Mouse (Mus musculus): ENCODE data around the gene 2200002D01Rik. TPM values are rescaled to one million over a fixed set of nuclear protein-coding genes. Genes with fewer than 3 reads are reported as not detected.

2200002D01Rik gene
- 1.2 and 2.4 TPM in 2 replicates for polyA plus RNA-seq (2012; rRNA removed)

DNA sequence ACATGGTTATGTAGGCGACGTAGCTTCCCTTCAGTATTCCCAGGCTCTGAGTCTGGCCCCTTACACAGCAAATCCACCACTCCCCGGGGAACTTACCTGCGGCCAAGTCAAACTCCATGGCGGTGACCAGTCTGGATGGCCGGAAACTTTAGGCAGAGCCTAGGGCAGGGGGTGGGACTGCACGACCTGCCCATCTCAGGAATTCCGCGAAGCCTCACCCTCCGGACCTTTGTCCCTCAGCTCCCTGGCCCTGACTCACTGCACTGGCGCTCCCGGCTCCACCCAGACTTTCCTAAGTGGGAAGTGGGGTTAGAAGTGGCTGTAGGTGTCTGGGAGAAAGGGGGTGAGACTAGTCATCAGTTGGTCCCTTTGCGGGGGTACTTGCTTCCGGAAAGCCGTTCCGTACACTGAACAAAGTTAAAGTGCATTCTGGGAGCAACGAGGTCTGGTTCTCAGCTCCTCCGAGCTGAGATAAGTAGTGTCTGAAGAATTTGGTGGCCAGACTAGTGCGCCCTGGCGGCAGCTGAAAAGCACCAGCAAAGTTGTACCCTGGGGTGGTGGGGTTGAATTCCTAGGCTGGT is at the start of gene 2200002D01Rik:
TSS of gene 2200002D01Rik (minus strand) at position 206 of the 581 bp plus-strand sequence.

DNA sequence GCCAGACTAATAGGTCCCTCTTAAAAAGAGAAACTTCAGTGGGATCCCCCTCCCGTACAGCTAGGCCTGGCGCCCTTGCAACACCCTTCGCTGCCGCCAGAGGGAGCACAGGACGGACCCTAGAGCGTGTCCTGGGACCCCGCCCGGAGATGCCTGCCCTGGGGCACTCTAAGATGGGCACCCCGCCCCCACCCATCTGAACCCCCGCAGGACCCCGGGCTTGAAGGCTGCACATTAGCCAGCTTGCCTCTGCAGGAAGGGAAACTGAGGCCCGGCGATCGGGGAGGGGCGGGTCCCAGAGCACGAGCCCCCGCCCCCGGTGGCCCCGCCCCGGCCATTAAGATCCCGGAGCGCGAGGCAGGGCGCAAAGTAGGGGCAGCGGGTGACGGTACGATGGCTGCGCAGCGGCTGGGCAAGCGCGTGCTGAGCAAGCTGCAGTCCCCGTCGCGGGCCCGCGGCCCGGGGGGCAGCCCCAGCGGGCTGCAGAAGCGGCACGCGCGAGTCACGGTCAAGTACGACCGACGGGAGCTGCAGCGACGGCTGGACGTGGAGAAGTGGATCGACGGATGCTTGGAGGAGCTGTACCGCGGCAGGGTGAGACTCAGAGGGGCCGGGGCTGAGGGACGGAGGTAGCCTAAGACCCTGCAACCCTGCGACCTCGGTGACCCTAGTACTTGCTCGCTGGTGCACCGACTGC is 40.8 kb upstream of the 2200002D01Rik start, which contains the start of gene Ppp1r14a:
TSS of gene Ppp1r14a (plus strand) at position 367 of the 697 bp plus-strand sequence.

DNA sequence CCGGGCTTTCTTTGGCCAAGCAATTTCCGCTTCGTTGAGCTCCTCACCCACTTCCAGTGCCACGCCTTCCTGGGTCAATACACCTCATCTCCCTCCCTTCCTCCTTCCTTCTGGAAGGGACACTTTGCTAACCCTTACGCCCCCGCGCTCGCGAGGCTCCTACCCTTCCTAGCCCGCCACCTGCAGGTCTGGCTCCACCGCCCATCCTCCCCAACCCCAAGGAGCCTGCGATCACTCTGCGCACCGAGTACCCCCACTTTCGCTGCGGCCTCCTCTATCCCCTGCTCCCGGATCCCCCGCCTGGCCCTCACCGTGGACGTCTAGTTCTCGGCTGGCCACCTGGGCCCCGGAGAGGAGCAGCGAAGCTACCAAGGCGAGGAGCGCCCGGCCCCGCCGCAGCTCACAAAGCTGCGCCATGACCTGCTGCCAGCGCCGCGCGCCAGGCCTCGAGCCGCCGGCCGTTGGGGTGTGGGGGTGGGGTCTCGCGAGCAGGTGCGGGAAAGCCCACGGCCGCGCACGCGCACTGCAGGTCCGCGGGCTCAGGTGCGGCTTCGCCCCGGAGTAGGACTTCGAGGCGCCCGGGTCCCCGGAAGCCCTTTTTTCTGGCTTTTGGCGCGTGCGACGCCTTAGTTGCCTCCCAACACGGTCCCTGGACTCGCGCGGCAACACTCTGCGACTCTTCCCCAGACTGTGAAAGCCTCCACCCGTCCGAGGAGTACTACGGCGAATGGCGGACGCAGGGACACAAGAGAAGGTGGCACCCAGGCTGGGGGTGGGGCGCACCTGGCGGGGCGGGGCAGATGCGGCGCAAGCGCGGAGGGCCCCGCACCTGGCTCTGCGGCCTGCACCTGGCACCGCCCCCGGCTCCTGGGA is 33.2 kb upstream of the 2200002D01Rik start, which contains the start of gene Spint2:
TSS of gene Spint2 (minus strand) at position 712 of the 873 bp plus-strand sequence.

GRCm38 (mm10) chr7:29238019-29238967 is 10.0 kb downstream of the 2200002D01Rik start, which contains the start of gene Yif1b:
Yif1b (plus strand) TSS chr7:29238329.

DNA sequence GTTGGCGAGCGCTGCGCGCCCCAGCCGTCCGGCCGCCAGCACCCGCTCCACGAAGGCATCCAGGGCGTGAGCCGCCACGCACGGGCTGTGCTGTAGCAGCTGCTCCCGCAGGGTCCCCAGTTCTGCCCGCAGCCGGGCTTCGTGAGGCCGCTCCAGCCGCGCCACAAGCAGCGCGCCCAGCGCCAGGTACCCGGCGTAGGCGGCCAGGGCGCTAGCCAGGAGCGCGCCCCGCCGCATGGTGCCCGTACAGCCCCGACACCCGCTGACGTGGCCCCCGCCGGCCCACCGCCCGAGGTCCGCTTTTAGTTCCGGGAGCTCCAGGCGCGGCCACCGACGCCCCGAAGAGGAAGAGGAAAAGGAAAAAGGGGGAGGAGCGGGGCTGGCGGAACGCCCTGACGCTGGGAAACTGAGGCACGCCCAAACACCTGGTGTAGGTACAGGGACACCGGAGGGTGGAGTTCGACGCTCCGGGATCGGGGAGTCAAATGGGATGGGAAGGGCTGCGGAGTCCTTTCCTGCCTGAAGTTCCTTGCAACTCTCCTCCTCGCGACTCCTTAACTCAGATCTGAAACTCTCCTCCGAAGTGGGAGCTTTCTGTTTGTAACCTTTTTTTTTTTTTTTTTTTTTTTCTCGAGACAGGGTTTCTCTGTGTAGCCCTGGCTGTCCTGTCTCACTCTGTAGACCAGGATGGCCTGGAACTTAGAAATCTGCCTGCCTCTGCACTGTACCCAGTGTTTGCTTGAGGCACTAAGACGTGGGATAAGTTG is 15.8 kb downstream of the 2200002D01Rik start, which contains the start of gene Kcnk6:
TSS of gene Kcnk6 (minus strand) at position 269 of the 767 bp plus-strand sequence.

DNA sequence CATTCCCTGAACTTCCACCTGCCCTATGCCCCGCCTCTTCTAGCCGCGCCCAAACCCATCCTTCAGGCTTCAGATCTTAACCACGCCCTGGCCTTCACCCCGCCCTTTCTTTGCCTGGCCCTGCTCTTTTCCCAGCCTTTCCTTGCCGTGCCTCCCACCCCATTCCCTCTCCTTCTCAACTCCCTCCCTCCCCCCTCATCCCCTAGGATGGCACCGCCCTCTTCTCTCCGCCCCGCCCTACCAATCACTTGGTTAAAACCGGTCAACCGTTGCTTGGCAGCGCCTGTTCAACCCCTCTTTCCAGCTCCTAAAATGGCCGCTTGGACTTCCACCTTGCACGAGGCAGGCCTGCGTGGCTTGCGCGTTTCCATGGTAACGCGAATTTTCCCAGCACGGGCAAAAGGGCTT is 34.6 kb downstream of the 2200002D01Rik start, which contains the start of gene Catsperg1:
TSS of gene Catsperg1 (minus strand) at position 361 of the 408 bp plus-strand sequence.

Other genes starting within 250 kb of the 2200002D01Rik start
- gene Ryr1, start 123.3 kb downstream of the 2200002D01Rik start, polyA plus RNA-seq (2012; rRNA removed): 0.07 and 0.53 TPM in 2 replicates
- gene Rasgrp4, start 113.6 kb downstream of the 2200002D01Rik start, polyA plus RNA-seq (2012; rRNA removed): 0.74 and 1.4 TPM in 2 replicates
- 4.9 and 5.1 TPM in 2 replicates for gene Fam98c, start 92.2 kb downstream of the 2200002D01Rik start, polyA plus RNA-seq (2012; rRNA removed)
- 0.02 and 0.05 TPM in 2 replicates for gene Ggn, start 78.3 kb downstream of the 2200002D01Rik start, polyA plus RNA-seq (2012; rRNA removed)
- 0.39 and 0.42 TPM in 2 replicates for gene Spred3, start 78.1 kb downstream of the 2200002D01Rik start, polyA plus RNA-seq (2012; rRNA removed)
- 82.7 and 94.2 TPM in 2 replicates for gene Psmd8, start 67.8 kb downstream of the 2200002D01Rik start, polyA plus RNA-seq (2012; rRNA removed)
- gene Catsperg1, start 34.4 kb downstream of the 2200002D01Rik start, polyA plus RNA-seq (2012; rRNA removed): 0.36 and 0.51 TPM in 2 replicates
- 1.8 and 2.2 TPM in 2 replicates for gene Kcnk6, start 16.0 kb downstream of the 2200002D01Rik start, polyA plus RNA-seq (2012; rRNA removed)
- gene Yif1b, start 10.1 kb downstream of the 2200002D01Rik start, polyA plus RNA-seq (2012; rRNA removed): 20.9 and 23.8 TPM in 2 replicates
- 13.2 and 15.3 TPM in 2 replicates for gene Spint2, start 33.4 kb upstream of the 2200002D01Rik start, polyA plus RNA-seq (2012; rRNA removed)
- gene Ppp1r14a, start 40.8 kb upstream of the 2200002D01Rik start, polyA plus RNA-seq (2012; rRNA removed): 2.3 and 2.4 TPM in 2 replicates
- 0.69 and 0.89 TPM in 2 replicates for gene Dpf1, start 55.5 kb upstream of the 2200002D01Rik start, polyA plus RNA-seq (2012; rRNA removed)

All from liver, embryonic 14 days (tissue).